Mouse (Mus musculus) lung, adult 2 months (tissue): Measurements from ENCODE around the gene Trnau1ap.

Experiments used
- CTCF ChIP-seq: fragments of 200-500 bp; IDR thresholded peaks from 2 replicates; pipeline ENCODE4 v1.5.1; 2011; ENCODE audit warnings: mild to moderate bottlenecking, low read length, control low read depth; ENCODE audit not compliant: insufficient read depth
- POLR2A ChIP-seq: fragments of 200-500 bp; IDR thresholded peaks from 2 replicates; pipeline ENCODE4 v1.6.1; 2011; ENCODE audit warnings: low read depth, mild to moderate bottlenecking, control low read depth, low read length, borderline replicate concordance; ENCODE audit errors: extremely low read depth

GRCm38 (mm10) chr4:132308437-132309139 lies 20.8 kb downstream of the Trnau1ap start:
- TF ChIP-seq CTCF (no peak), POLR2A (peak; percentile 100)
